Mouse (Mus musculus): ENCODE data around the gene Olfr684.

Gene Olfr684

DNA sequence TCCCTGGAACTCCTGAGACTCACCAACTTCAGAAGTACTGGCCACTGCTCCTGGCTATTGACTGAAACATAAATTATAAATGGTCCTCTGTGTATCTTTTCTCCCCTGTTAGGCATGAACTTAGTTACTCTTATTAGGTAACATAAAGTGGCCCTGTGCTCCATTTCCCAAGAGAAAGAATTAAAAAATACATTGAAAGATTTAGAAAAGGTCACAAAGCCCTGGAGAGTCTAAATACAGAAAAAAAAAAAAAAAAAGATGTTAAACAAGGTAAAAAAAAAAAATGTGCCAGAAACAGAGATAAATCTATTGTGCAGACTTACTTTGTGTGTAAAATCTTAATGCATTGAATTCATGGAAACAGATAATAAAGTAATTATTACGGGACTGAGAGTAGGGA, at the start of gene Olfr684:
Gene Olfr684, minus strand, starts transcription at position 101 of the 400 bp plus-strand sequence.
- no peak for DNase-seq

DNA sequence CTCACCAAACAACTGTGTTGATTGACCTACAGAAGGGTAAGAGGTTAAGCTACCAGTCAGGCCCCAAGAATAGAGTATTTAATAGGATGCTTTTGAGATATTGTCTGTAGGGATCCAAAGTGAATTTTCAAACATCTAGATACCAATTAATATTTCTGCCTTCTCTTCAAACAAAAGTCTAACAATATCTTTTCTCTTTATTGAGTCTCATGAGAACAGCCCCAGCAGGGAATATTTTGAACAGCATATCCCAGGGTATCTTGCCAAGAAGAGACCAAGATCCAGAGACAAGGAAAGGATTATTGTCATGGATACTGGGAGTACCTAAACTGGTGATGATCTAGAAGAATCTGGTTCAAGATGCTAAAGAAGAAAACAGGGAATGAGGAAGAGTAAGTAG, 43.9 kb upstream of the Olfr684 start, which contains the start of gene Olfr686:
Gene Olfr686, minus strand, starts transcription at position 101 of the 400 bp plus-strand sequence.
- no peak for DNase-seq

DNA sequence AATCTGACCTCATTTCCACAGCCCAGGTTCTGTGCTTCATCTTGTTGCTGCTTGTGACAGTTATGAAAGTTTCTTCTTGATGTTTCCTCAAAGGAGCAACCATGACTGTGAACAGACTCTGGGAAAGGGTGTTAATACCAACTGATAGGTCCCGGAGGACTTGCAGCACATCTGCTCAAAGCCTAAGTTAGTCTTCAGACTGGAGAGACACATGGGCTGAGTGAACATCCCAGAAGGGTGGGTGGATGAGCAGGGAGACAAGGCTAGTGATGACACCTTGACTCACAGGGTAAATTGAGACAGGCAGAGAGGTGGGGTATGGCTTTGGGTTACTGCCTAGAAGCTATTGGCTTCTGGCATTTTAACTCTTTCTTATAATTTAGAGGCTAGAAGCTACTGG, 22.5 kb upstream of the Olfr684 start, which contains the start of gene Olfr685:
Gene Olfr685, minus strand, starts transcription at position 101 of the 400 bp plus-strand sequence.
- DNase-seq = no peak

DNA sequence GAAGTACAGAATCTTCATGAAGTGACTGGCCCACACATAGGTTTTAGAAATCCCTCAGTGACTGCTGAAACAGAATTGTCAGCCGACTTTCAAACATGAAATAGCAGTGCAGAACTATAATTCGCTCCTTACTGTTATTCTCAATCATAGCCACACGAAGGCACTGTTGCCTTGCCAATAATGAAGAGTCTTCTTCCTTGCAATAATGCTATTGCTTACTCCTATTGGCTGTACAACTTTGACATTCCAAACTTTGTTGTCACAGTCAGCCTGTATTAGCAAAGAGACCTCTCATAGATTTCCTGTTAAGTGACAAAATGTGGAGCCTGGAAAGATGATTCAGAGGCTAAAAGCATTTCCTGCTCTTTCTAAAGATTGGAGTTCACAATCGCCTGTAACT, 7.3 kb upstream of the Olfr684 start:
- DNase-seq = peak; percentile 7

DNA sequence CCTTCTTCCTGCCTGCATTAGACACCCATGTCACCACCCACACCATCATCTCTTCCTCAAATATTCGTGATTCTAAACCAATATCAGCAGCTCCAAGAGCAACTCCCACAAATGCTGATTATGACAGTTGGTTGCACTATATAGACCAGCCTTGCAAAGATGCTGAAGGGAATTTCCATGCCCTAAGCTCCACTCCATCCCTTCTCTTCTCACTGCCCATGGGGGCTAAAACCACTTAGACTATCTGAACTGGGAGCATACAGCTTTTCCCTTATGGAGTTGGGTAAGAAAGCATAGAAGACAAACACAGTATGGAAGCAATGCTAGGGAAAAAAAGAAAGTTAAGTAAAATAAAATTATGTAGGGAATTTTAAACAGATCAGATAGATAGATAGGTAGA, 16.5 kb downstream of the Olfr684 start, which contains the start of gene Olfr683:
Gene Olfr683, minus strand, starts transcription at position 101 of the 400 bp plus-strand sequence.
- no peak for DNase-seq

DNA sequence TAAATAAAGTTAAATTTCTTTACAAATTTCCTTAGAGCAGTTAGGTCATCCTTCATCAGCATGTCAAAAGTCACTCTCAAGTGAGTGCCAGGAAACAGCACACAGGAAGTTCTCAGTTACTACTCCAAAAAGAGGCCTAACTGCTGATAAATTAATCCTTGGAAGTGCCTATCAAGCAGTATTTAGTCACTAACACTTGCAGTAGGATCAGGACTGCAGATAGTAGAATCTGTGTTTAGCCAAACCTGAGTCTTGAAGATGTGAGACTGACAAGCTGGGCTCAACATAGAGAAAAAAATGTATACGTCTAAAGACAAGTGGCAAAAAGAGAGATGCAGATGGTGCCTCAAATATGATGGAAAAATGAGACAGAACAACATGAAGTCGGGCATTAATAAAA, 22.2 kb downstream of the Olfr684 start:
- DNase-seq = no peak

DNA sequence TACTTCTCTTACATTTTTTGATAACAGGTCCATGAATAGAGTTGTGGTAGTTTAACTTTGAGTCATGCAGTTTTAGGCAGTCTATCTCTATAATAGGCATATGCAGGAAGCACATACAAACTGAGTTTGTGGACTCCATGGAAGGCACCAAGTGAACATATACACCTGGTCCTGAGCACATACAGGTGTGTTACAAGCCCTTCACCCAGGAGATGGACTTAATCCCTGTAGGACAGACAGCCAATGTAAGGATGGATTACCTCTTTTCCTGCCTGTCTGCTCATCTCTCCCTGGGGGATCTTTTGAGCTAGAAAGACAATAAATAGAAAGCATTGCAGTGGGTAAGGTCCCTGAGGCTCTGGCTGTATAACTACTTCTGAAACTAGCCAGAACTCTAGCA, 46.9 kb downstream of the Olfr684 start, which contains the start of gene Olfr681:
Gene Olfr681, plus strand, starts transcription at position 301 of the 400 bp plus-strand sequence.
- DNase-seq = no peak

Measured in embryo, embryonic 11 days (tissue).